Mouse (Mus musculus) naive thymus-derived CD4-positive, alpha-beta T cell, adult 2 months (primary cell): Measurements from ENCODE around the gene Prss46.

Experiments
- DNase-seq: peaks from one replicate; pipeline ENCODE4 v3.0.0-alpha.2; 2011; ENCODE audit warnings: low read depth

Prss46 gene

GRCm38 (mm10) chr9:110858967-110859596, 14.8 kb downstream of the Prss46 start:
- no peak for DNase-seq

GRCm38 (mm10) chr9:110871030-110871429, 26.7 kb downstream of the Prss46 start:
- DNase-seq: peak; percentile 87

- peak; percentile 35 for DNase-seq
Measured at GRCm38 (mm10) chr9:110873681-110874659, 29.7 kb downstream of the Prss46 start.

GRCm38 (mm10) chr9:110874660-110875191, 30.4 kb downstream of the Prss46 start:
- DNase-seq: no peak

GRCm38 (mm10) chr9:110875288-110875695, 31.0 kb downstream of the Prss46 start:
- DNase-seq: peak; percentile 21

- DNase-seq: peak; percentile 35
Measured at GRCm38 (mm10) chr9:110877353-110877752, 33.0 kb downstream of the Prss46 start.

- DNase-seq: no peak
Measured at GRCm38 (mm10) chr9:110877888-110878287, 33.6 kb downstream of the Prss46 start.

- DNase-seq: peak; percentile 60
Measured at GRCm38 (mm10) chr9:110879191-110879920, 35.0 kb downstream of the Prss46 start, which contains the start of gene Als2cl. Als2cl (plus strand) TSS chr9:110879870.

GRCm38 (mm10) chr9:110879998-110880561, 35.8 kb downstream of the Prss46 start, which contains the start of gene Tmie:
Tmie (minus strand) TSS chr9:110880113.
- peak; percentile 89 for DNase-seq

GRCm38 (mm10) chr9:110880772-110881171, 36.5 kb downstream of the Prss46 start:
- DNase-seq: peak; percentile 30

GRCm38 (mm10) chr9:110881953-110882352, 37.6 kb downstream of the Prss46 start:
- peak; percentile 46 for DNase-seq

- peak; percentile 74 for DNase-seq
Measured at GRCm38 (mm10) chr9:110887388-110888303, 43.3 kb downstream of the Prss46 start.

GRCm38 (mm10) chr9:110888935-110889334, 44.6 kb downstream of the Prss46 start:
- no peak for DNase-seq

GRCm38 (mm10) chr9:110890026-110890783, 45.9 kb downstream of the Prss46 start:
- DNase-seq: peak; percentile 57

GRCm38 (mm10) chr9:110891077-110891828, 46.9 kb downstream of the Prss46 start:
- DNase-seq: peak; percentile 66

- no peak for DNase-seq
Measured at GRCm38 (mm10) chr9:110892552-110892951, 48.2 kb downstream of the Prss46 start.

GRCm38 (mm10) chr9:110893429-110893828, 49.1 kb downstream of the Prss46 start:
- DNase-seq: no peak

GRCm38 (mm10) chr9:110895507-110895906, 51.2 kb downstream of the Prss46 start:
- DNase-seq: peak; percentile 72

GRCm38 (mm10) chr9:110895994-110896393, 51.7 kb downstream of the Prss46 start:
- no peak for DNase-seq
